Mouse (Mus musculus) forebrain, embryonic 10.5 days (tissue): ENCODE results near the gene Tsacc. TPM values are rescaled to one million over a fixed set of nuclear protein-coding genes. Genes with fewer than 3 reads are reported as not detected.

Source experiments
- DNase-seq: peaks from one replicate; pipeline ENCODE4 v3.0.0-alpha.2; 2017; ENCODE audit warnings: low spot score; ENCODE audit errors: extremely low spot score
- H3K27ac ChIP-seq: fragments of 300-500 bp; sonication (generic); 2 replicates; pipeline ENCODE4 v1.5.1; 2016; ENCODE audit warnings: mild to moderate bottlenecking
- H3K27me3 ChIP-seq: fragments of 300-500 bp; sonication (generic); 2 replicates; pipeline ENCODE4 v1.6.1; 2016; ENCODE audit warnings: mild to moderate bottlenecking; ENCODE audit not compliant: poor library complexity, severe bottlenecking
- H3K36me3 ChIP-seq: fragments of 300-500 bp; sonication (generic); replicated peaks from 2 replicates; pipeline ENCODE4 v1.6.1; 2016; ENCODE audit warnings: mild to moderate bottlenecking, moderate library complexity
- H3K4me1 ChIP-seq: fragments of 300-500 bp; sonication (generic); 2 replicates; pipeline ENCODE4 v1.6.1; 2016
- H3K4me3 ChIP-seq: fragments of 300-500 bp; sonication (generic); 2 replicates; pipeline ENCODE4 v1.5.1; 2016; ENCODE audit warnings: mild to moderate bottlenecking, moderate library complexity
- H3K9me3 ChIP-seq: fragments of 300-500 bp; sonication (generic); 2 replicates; pipeline ENCODE4 v1.6.1; 2016; ENCODE audit warnings: mild to moderate bottlenecking, moderate library complexity
- WGBS: fragments of 180-500 bp; shearing (Covaris S2); methylation state at CpG from one replicate; pipeline ENCODE4 v1.1.7; 2016; 5-methylcytosine and 5-hydroxymethylcytosine counted together
- polyA plus RNA-seq: library from polyadenylated mRNA; unstranded; fragments of >200 nt; fragmentation: Nextera tagmentation; extraction: Ambion mirVana; gene quantifications from 2 replicates; pipeline ENCODE4 v1.2.1, GENCODE M21; 2016

Tsacc gene
- 14.3 TPM in 2 replicates for polyA plus RNA-seq

DNA sequence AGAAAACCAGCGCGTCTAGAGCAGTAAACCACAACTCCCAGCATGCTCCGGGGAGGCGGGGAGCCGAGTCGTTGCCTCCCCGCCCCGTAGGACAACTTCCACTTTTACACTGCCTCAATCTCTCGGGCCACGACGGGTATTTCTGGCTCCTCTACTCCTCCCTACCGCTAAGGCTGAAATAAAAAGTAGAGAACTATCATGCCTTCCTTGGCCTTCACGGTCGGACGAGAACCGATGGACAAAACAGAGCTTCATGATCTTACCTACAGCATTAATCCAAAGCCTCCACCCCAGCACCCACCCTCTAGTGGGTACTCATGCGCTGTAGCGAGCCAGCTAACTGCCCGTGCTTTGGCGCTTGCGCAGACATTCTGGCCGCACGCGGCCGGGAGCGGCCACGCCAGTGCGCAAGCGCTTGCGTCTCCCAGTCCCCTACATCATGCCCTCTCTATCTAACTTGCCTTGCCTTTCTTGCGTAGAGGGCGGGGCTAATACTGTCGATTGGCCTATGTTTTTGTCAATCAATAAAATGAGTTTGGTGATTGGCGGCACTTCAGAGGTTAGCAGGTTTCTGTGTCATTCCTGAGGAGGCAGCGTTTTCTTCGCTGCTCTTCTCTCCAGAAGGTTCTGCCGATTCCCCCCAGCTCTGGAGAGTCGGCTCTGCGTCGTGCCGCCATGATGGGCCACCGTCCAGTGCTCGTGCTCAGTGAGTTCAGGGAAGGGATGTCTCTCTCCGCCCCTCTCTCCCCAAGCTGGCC, at the start of gene Tsacc, which contains the start of gene Cct3:
Tsacc (minus strand) TSS at position 439 of the 758 bp plus-strand sequence.
Cct3 (plus strand) TSS at position 556 of the 758 bp plus-strand sequence.
- no peaks in the 10 kb centered on the region for H3K27me3 ChIP-seq
- H3K27ac ChIP-seq = peak within 1 kb of the TSS; percentile 96
- no peaks in the 10 kb centered on the region for H3K9me3 ChIP-seq
- peak within 1 kb of the TSS; percentile 84 for H3K4me3 ChIP-seq
- H3K4me1 ChIP-seq = peaks cover 28% of the 10 kb centered on the region
- DNase-seq = peak; percentile 95
- H3K36me3 ChIP-seq = peaks cover 36% of the 10 kb centered on the region
- under 1% methylated on average over 44 of the region's 44 CpGs for WGBS

DNA sequence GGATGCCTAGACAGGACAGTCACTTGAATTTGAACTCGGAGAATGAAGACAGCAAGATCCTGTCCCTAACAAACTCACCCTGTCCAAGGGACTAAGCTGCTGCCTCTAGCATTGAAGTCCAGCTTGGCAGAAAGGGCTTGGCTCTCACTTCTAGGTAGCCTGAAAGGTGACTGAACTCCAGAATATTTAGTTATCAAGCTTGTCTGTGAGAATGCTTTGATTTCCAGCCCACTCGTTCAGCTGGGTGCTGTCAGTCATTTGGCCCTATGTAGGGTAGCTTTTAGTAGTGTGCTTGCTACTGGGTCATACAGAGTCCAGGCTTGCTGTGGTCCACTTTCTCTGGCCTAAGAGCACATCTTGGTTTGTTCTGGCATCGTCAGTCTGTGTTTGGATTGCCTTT, 42.2 kb upstream of the Tsacc start:
- Histone ChIP-seq H3K36me3 (peaks cover 53% of the 10 kb centered on the region), H3K27ac (no peak overlapping the region), H3K4me3 (no peak overlapping the region), H3K4me1 (peaks cover 38% of the 10 kb centered on the region), H3K9me3 (no peaks in the 10 kb centered on the region), H3K27me3 (no peaks in the 10 kb centered on the region)
- no peak for DNase-seq
- 91% methylated on average over 3 of the region's 3 CpGs for whole genome bisulfite sequencing

DNA sequence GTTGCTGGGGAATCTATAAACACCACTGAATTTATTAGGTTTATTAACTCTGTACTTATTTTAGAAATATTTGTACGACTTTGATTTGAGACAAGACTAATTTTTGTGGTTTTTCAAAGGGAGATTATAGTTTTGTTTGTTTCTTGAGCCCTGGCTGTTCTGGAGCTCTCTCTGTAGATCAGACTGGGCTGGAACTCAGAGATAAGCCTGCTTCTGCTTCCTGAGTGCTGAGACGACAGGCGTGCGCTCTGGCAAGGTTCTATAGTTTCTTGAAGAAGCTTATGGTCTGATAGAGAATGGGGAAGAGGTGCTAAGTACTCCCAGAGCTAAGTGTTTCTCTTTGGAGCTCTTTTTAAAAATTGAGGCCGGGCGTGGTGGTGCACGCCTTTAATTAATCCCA, 41.5 kb upstream of the Tsacc start:
- no peaks in the 10 kb centered on the region for H3K27me3 ChIP-seq
- no peak overlapping the region for H3K27ac ChIP-seq
- WGBS = 92% methylated on average over 7 of the region's 7 CpGs
- peaks cover 41% of the 10 kb centered on the region for H3K4me1 ChIP-seq
- H3K4me3 ChIP-seq = no peak overlapping the region
- DNase-seq = no peak
- no peaks in the 10 kb centered on the region for H3K9me3 ChIP-seq
- H3K36me3 ChIP-seq = peaks cover 48% of the 10 kb centered on the region

DNA sequence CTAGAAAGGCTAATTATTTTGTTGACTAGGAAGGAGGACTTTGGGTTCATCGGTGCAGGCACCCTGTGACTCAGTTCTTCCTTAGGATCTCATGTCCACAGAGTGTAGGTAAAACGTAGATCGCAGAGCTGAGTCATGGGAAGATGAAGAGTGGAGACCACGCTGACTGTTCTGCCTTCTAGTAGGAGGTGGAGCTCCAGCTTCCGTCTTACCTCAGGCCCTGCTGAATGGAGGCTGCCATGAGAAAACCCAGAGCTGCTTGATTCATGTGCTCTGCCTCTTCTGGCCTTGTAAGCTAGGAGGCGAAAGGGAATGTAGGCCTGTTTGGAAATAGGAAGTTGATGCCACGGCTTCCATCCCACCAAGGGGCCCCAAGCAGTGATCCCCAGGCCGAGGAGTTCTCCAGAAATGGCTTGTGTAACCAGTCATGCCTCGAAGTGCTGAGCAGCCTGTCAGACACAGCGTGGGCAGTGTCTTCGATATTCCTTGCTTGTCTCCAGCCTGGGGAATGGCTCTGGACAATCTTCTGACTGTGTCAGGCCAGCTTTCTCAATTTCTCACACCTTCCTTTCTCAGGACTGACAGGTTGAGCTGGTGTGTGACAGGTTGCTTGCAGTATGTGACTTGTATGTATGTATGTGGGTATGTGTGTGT, 40.7 kb upstream of the Tsacc start:
- peaks cover 41% of the 10 kb centered on the region for H3K4me1 ChIP-seq
- H3K4me3 ChIP-seq = peak overlapping the region; percentile 94
- 92% methylated on average over 11 of the region's 11 CpGs for WGBS
- H3K27me3 ChIP-seq = no peaks in the 10 kb centered on the region
- H3K36me3 ChIP-seq = peaks cover 48% of the 10 kb centered on the region
- no peak overlapping the region for H3K27ac ChIP-seq
- H3K9me3 ChIP-seq = no peaks in the 10 kb centered on the region
- DNase-seq = no peak

DNA sequence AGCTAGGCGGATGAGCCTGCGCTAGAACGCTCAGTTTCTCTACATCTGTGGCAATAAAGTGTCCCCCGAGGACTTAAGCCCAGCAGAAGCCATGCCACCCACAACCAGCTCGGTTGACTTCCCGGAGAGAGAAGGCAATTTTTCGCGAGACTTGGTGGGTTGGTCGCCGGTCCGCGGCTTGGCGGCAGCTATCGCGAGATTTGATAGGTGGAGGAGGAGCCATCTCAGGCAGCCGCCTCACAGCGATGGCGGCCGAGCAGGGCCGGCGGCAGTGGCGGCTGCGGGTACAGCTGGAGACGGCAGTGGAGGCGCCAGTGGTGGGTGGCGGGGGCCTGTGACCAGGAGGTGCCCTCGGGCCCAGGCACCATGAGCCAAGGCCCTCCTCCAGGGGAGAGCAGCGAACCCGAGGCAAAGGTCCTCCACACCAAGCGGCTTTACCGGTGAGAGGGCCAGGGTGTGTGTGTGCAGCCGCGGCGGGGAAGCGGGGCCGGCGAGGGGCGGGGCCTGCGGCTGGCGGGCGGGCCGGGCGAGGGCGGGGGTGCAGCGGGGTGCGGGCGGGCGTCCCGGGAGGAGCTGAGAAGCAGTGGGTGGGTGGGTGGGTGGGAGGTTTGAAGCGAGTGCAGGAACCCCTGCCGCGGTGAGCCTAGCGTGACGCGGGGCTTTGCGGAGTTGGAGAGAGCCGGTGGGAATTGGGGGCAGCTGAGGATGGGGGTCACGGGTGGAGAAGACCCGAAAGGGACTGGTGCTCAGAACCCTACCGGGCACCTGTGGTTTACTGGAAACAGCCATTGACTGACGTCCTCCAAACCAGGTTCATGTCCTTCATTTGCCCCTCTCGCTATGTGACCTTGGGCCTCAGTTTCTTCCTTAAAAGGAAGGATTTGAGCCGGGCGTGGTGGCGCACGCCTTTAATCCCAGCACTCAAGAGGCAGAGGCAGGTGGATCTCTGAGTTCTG, 39.5 kb upstream of the Tsacc start, which contains the start of the genes Tmem79 and Smg5:
Tmem79 (minus strand) TSS at position 91 of the 956 bp plus-strand sequence.
Smg5 (plus strand) TSS at position 203 of the 956 bp plus-strand sequence.
- H3K36me3 ChIP-seq = peaks cover 41% of the 10 kb centered on the region
- no peaks in the 10 kb centered on the region for H3K9me3 ChIP-seq
- no peaks in the 10 kb centered on the region for H3K27me3 ChIP-seq
- peak within 1 kb of the TSS; percentile 94 for H3K4me3 ChIP-seq
- peaks cover 41% of the 10 kb centered on the region for H3K4me1 ChIP-seq
- H3K27ac ChIP-seq = peak within 1 kb of the TSS; percentile 99
- 3% methylated on average over 60 of the region's 66 CpGs for WGBS
- peak; percentile 97 for DNase-seq

DNA sequence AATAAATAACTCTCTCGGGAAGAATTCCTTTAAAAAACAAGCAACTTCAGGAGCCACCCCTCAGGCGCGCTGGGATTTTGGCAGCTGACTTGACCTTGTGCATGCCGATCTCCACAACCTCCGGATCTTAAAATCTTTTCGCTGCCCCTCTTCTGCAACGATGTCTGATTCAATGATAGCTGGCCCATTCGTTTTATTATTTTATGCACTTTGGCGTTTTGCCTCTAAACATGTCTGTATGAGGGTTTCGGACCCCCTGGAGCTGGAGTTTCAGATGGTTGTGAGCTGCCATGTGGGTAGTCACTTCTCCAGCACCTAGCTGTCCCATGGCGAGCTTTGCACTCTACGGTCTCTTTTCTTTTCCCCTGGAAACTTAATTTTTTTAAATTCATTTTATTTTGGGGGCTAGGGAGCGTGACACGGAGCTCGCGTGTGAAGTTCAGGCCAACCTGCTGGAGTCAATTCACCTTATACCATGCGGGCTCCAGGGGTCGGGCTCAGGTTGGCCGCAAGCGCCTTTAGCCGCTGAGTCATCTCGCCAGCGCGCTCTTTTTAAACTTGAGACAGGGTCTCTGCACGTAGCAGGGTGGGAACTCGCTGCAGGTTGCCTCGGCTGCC, 38.7 kb upstream of the Tsacc start:
- H3K27ac ChIP-seq = peak overlapping the region; percentile 99
- peak overlapping the region; percentile 94 for H3K4me3 ChIP-seq
- no peak for DNase-seq
- no peaks in the 10 kb centered on the region for H3K27me3 ChIP-seq
- WGBS = 3% methylated on average over 27 of the region's 27 CpGs
- H3K36me3 ChIP-seq = peaks cover 36% of the 10 kb centered on the region
- H3K4me1 ChIP-seq = peaks cover 41% of the 10 kb centered on the region
- no peaks in the 10 kb centered on the region for H3K9me3 ChIP-seq

DNA sequence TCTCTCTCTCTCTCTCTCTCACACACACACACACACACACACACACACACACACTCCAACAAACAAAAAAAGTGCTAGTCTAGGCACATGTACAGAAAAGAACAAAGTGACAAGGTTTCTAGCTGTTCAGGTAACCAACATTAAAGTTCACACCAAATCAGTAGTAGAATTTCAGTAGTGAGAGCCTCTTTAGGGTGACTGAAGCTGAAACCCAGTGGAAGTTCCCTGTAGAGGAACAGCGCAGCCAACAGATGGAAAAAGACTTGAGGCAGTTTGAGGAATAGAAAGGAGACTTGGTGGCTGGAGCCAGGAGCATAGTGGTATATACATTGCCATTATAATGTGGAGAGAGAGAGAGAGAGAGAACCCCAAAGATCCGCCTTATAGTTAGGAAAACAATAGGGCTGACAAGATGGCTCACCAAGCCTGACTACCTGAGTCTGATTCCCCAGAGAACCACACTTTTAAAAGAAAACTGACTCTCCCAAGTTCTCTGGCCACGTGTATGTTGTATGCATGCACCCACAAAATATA, 38.2 kb upstream of the Tsacc start:
- no peaks in the 10 kb centered on the region for H3K27me3 ChIP-seq
- no peaks in the 10 kb centered on the region for H3K9me3 ChIP-seq
- no peak for DNase-seq
- WGBS = 40% methylated on average over 3 of the region's 3 CpGs
- peaks cover 37% of the 10 kb centered on the region for H3K36me3 ChIP-seq
- H3K27ac ChIP-seq = peak overlapping the region; percentile 99
- peak overlapping the region; percentile 94 for H3K4me3 ChIP-seq
- peaks cover 41% of the 10 kb centered on the region for H3K4me1 ChIP-seq

DNA sequence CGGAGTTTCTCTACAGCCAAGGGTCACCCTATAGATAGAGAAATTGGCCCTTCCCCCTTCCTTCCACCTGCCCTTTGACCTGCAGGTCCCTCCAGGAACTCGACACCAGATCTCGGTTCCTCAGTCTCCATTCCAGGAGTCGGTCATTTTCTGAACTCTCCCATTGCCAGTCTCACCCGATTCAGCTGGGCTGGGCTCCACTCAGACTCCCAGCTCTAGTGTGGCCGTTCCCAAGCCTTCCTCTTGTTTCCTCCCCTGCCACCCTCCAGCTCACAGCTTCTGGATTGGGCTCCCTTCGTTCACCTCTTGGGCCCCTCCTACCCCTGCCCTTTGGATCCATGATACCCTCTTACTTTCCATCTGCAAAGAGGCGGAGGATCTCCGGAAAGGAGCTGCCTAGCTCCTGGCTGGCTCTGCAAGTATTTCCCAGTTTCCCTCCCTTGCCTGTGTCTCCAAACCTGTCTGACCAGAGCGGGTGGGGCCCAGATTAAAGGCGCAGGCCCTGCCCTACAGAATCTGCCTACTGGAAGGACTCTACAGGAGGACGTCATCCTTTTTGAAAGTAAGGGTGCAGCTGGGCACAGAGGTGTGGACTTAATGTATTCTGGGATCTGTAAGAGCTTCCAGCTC, 37.3 kb upstream of the Tsacc start:
- WGBS = 56% methylated on average over 12 of the region's 12 CpGs
- Histone ChIP-seq H3K4me1 (peaks cover 39% of the 10 kb centered on the region), H3K4me3 (peak overlapping the region; percentile 94; the same call in 1 of the 2 replicates), H3K27ac (peak overlapping the region; percentile 99), H3K27me3 (no peaks in the 10 kb centered on the region), H3K36me3 (peaks cover 43% of the 10 kb centered on the region), H3K9me3 (no peaks in the 10 kb centered on the region)
- DNase-seq = no peak

DNA sequence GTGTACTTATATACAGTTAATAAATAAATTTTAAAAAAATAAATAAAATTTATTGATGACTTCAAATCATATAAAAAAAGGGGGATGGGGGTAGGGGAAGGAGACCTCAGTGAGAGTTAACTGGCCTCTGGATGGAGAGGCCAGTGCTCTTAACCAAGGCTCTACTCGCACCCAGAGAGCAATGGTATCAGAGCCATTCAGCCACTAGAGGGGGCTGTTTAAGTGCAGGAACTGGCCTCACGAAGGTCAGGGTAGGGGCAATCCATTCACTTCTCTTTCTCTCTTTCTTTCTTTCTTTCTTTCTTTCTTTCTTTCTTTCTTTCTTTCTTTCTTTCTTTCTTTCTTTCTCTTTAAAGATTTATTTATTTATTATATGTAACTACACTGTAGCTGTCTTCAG, 34.5 kb upstream of the Tsacc start:
- Histone ChIP-seq H3K36me3 (peaks cover 57% of the 10 kb centered on the region), H3K4me1 (peaks cover 20% of the 10 kb centered on the region), H3K9me3 (no peaks in the 10 kb centered on the region), H3K27ac (no peak overlapping the region), H3K27me3 (no peaks in the 10 kb centered on the region), H3K4me3 (no peak overlapping the region)
- DNase-seq = no peak
- 25% methylated on average over 2 of the region's 2 CpGs for WGBS

DNA sequence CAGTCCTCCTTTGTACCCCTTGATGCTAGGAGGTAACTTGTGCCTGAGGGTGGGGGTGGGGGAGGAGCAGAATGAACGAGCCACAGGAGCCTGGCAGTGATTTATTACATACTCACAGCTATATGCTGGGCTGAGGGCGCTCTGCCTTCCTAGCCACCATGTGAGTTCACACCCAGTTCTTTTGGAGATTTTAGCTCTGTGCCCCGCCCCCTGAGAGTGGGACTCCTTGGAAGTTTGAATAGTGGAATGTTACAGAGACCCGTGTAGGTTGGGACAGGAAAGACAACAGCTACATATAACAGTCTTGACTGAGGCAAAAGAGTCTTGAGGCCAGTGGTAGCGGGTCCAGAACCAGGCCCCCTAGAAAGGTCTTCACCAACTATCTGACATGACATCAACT, 32.2 kb upstream of the Tsacc start:
- no peak for DNase-seq
- whole genome bisulfite sequencing = 85% methylated on average over 5 of the region's 5 CpGs
- H3K36me3 ChIP-seq = peaks cover 61% of the 10 kb centered on the region
- H3K4me1 ChIP-seq = peaks cover 23% of the 10 kb centered on the region
- no peaks in the 10 kb centered on the region for H3K9me3 ChIP-seq
- H3K4me3 ChIP-seq = no peak overlapping the region
- H3K27me3 ChIP-seq = no peaks in the 10 kb centered on the region
- no peak overlapping the region for H3K27ac ChIP-seq

DNA sequence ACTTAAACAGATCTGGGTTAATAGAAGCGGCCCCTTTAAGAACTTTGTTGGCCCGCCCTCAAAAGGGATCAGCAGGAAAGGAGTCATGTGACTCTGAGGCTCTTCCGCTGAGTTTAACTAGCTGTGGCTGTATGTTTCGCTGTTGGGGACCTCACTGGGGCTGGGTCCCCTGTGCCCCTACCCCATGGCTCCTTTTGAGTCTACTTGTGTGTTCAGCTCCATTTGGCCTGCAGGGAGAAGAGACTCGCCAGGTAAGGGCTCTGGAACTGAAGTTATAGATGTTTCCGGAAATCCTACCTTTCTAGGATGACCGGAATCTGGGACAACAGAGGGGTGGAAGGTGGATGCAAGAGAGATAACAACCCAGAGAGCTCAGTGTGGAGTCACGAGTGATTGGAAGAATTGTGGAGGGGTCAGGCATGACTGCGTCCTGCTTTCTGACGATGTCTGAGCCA, 28.2 kb upstream of the Tsacc start, which contains the start of gene Glmp:
Glmp (plus strand) TSS at position 73 of the 455 bp plus-strand sequence.
- Histone ChIP-seq H3K9me3 (no peaks in the 10 kb centered on the region), H3K36me3 (peaks cover 81% of the 10 kb centered on the region), H3K4me1 (peaks cover 20% of the 10 kb centered on the region), H3K27me3 (no peaks in the 10 kb centered on the region), H3K27ac (peak within 1 kb of the TSS; percentile 82), H3K4me3 (peak within 1 kb of the TSS; percentile 71)
- DNase-seq = peak; percentile 60
- 1% methylated on average over 10 of the region's 10 CpGs for WGBS
